Mouse (Mus musculus) forebrain, embryonic 13.5 days (tissue): ENCODE measurements at regions not wholly inside any gene's neighbourhood (a gene's known extent, or its start where the extent isn't known, plus 50 kb on each side); places are given as distances from the start of the nearest gene placed in this dataset.

Source experiments
- ATAC-seq: fragments of 200-750 bp; cut with Nextera tagmentation; 2 replicates; pipeline ENCODE4 v1.8.0; 2017
- H3K27ac ChIP-seq: fragments of 300-500 bp; sonication (generic); 2 replicates; pipeline ENCODE4 v1.5.1; 2015; ENCODE audit warnings: inconsistent platforms, mild to moderate bottlenecking, moderate library complexity
- H3K27me3 ChIP-seq: fragments of 300-500 bp; sonication (generic); 2 replicates; pipeline ENCODE4 v1.6.1; 2015; ENCODE audit warnings: mild to moderate bottlenecking, inconsistent platforms
- H3K36me3 ChIP-seq: fragments of 300-500 bp; sonication (generic); 2 replicates; pipeline ENCODE4 v1.6.1; 2015; ENCODE audit warnings: mild to moderate bottlenecking, inconsistent platforms; ENCODE audit not compliant: poor library complexity, severe bottlenecking
- H3K4me1 ChIP-seq: fragments of 300-500 bp; sonication (generic); 2 replicates; pipeline ENCODE4 v1.6.1; 2015; ENCODE audit warnings: inconsistent platforms
- H3K4me2 ChIP-seq: fragments of 300-500 bp; sonication (generic); 2 replicates; pipeline ENCODE4 v1.6.1; 2015; ENCODE audit warnings: inconsistent platforms, mild to moderate bottlenecking, moderate library complexity
- H3K4me3 ChIP-seq: fragments of 300-500 bp; sonication (generic); 2 replicates; pipeline ENCODE4 v1.5.1; 2015; ENCODE audit warnings: mild to moderate bottlenecking, inconsistent platforms
- H3K9ac ChIP-seq: fragments of 300-500 bp; sonication (generic); 2 replicates; pipeline ENCODE4 v1.6.1; 2015; ENCODE audit warnings: mild to moderate bottlenecking, inconsistent platforms
- H3K9me3 ChIP-seq: fragments of 300-500 bp; sonication (generic); replicated peaks from 2 replicates; pipeline ENCODE4 v1.6.1; 2016; ENCODE audit warnings: inconsistent platforms
- WGBS: fragments of 180-500 bp; shearing (Covaris S2); methylation state at CpG from one replicate; pipeline ENCODE4 v1.1.7; 2015; 5-methylcytosine and 5-hydroxymethylcytosine counted together

GRCm38 (mm10) chrX:161635678-161636077 is 81.2 kb upstream of the Rai2 start:
- ATAC-seq: no peak
- H3K4me3 ChIP-seq: no peak overlapping the region
- 75% methylated on average over 9 of the region's 9 CpGs for WGBS

GRCm38 (mm10) chrX:161653106-161653505 is 63.8 kb upstream of the Rai2 start:
- no peak overlapping the region for H3K9ac ChIP-seq
- H3K4me3 ChIP-seq: no peak overlapping the region
- WGBS: 59% methylated on average over 2 of the region's 2 CpGs
- ATAC-seq: peak; percentile 58
- H3K36me3 ChIP-seq: no peaks in the 10 kb centered on the region
- no peaks in the 10 kb centered on the region for H3K4me1 ChIP-seq
- peaks cover 9% of the 10 kb centered on the region; the same call in 1 of the 2 replicates for H3K27me3 ChIP-seq
- no peak overlapping the region for H3K4me2 ChIP-seq
- H3K27ac ChIP-seq: no peak overlapping the region
- no peaks in the 10 kb centered on the region for H3K9me3 ChIP-seq

More at GRCm38 (mm10) chrX:161635678-161636077, 81.2 kb upstream of the Rai2 start:
- H3K9me3 ChIP-seq: no peaks in the 10 kb centered on the region
- no peaks in the 10 kb centered on the region for H3K27me3 ChIP-seq
- H3K36me3 ChIP-seq: no peaks in the 10 kb centered on the region
- no peaks in the 10 kb centered on the region for H3K4me1 ChIP-seq
- no peak overlapping the region for H3K9ac ChIP-seq
- no peak overlapping the region for H3K27ac ChIP-seq
- H3K4me2 ChIP-seq: no peak overlapping the region

- H3K4me3 ChIP-seq: no peak overlapping the region
- no peaks in the 10 kb centered on the region for H3K36me3 ChIP-seq
- no peaks in the 10 kb centered on the region for H3K4me1 ChIP-seq
- H3K27ac ChIP-seq: no peak overlapping the region
- H3K4me2 ChIP-seq: no peak overlapping the region
- no peaks in the 10 kb centered on the region for H3K27me3 ChIP-seq
- 82% methylated on average over 3 of the region's 3 CpGs for WGBS
- H3K9me3 ChIP-seq: no peaks in the 10 kb centered on the region
- ATAC-seq: no peak
- no peak overlapping the region for H3K9ac ChIP-seq
Measured at GRCm38 (mm10) chrX:161660106-161660505, 56.8 kb upstream of the Rai2 start.

- no peak overlapping the region for H3K27ac ChIP-seq
- H3K4me3 ChIP-seq: no peak overlapping the region
- no peak for ATAC-seq
- H3K9ac ChIP-seq: no peak overlapping the region
- no peaks in the 10 kb centered on the region for H3K4me1 ChIP-seq
- no peaks in the 10 kb centered on the region for H3K9me3 ChIP-seq
- H3K4me2 ChIP-seq: no peak overlapping the region
- no peaks in the 10 kb centered on the region for H3K27me3 ChIP-seq
- H3K36me3 ChIP-seq: no peaks in the 10 kb centered on the region
- 82% methylated on average over 2 of the region's 2 CpGs for WGBS
Measured at GRCm38 (mm10) chrX:161661936-161662335, 54.9 kb upstream of the Rai2 start.
